Mouse (Mus musculus) small intestine, adult 2 months (tissue): Measurements from ENCODE around the gene Sdccag8. TPM values are rescaled to one million over a fixed set of nuclear protein-coding genes. Genes with fewer than 3 reads are reported as not detected.

Experiments
- H3K27ac ChIP-seq: fragments of 200-500 bp; 2 replicates; pipeline ENCODE4 v1.5.1; 2012; ENCODE audit warnings: low read depth, low read length, control low read depth, inconsistent platforms; ENCODE audit not compliant: insufficient read depth
- H3K27me3 ChIP-seq: fragments of 200-500 bp; 2 replicates; pipeline ENCODE4 v1.6.1; 2012; ENCODE audit warnings: mild to moderate bottlenecking, moderate library complexity, low read length, inconsistent platforms; ENCODE audit not compliant: control insufficient read depth, insufficient read depth
- H3K36me3 ChIP-seq: fragments of 200-500 bp; 2 replicates; pipeline ENCODE4 v1.6.1; 2012; ENCODE audit warnings: mild to moderate bottlenecking, low read length, control low read depth, inconsistent platforms; ENCODE audit not compliant: control insufficient read depth, insufficient read depth
- H3K4me1 ChIP-seq: fragments of 200-500 bp; 2 replicates; pipeline ENCODE4 v1.6.1; 2012; ENCODE audit warnings: low read length, inconsistent platforms, mixed read lengths; ENCODE audit not compliant: control insufficient read depth, insufficient read depth, insufficient read length
- H3K4me3 ChIP-seq: fragments of 200-500 bp; 2 replicates; pipeline ENCODE4 v1.5.1; 2012; ENCODE audit warnings: low read depth, mild to moderate bottlenecking, control low read depth, inconsistent platforms, low read length, moderate library complexity
- CTCF ChIP-seq: fragments of 200-500 bp; IDR thresholded peaks from 2 replicates; pipeline ENCODE4 v1.5.1; 2012; ENCODE audit warnings: low read depth, mild to moderate bottlenecking, control low read depth, inconsistent platforms, low read length, moderate library complexity, mixed read lengths; ENCODE audit not compliant: insufficient replicate concordance, insufficient read length; ENCODE audit errors: extremely low read depth
- POLR2A ChIP-seq: fragments of 200-500 bp; IDR thresholded peaks from 2 replicates; pipeline ENCODE4 v1.6.1; 2012; ENCODE audit warnings: low read depth, mild to moderate bottlenecking, control low read depth, inconsistent platforms, low read length, moderate library complexity
- WGBS: fragments of 180-500 bp; shearing (Covaris S2); methylation state at CpG from one replicate; pipeline ENCODE4 v1.1.7; 2018; 5-methylcytosine and 5-hydroxymethylcytosine counted together
- polyA plus RNA-seq: library from polyadenylated mRNA; depleted of rRNA; stranded (reverse); fragments of >200 nt; gene quantifications from 2 replicates; pipeline ENCODE4 v1.2.3, GENCODE M21; 2012

The Sdccag8 gene
- polyA plus RNA-seq, 1 experiment, result 5.1 TPM

GRCm38 (mm10) chr1:176970635-176971478 lies 156.4 kb downstream of the Sdccag8 start:
- H3K27me3 ChIP-seq, result no peaks in the 10 kb centered on the region
- H3K4me1 ChIP-seq, result peaks cover 2% of the 10 kb centered on the region; the same call in 1 of the 2 replicates
- no peak for TF ChIP-seq POLR2A
- no peak for TF ChIP-seq CTCF
- WGBS, result 77% methylated on average over 16 of the region's 16 CpGs
- H3K4me3 ChIP-seq, result no peak overlapping the region
- H3K27ac ChIP-seq, result no peak overlapping the region
- H3K36me3 ChIP-seq, result no peaks in the 10 kb centered on the region

- Histone ChIP-seq H3K27me3 (no peaks in the 10 kb centered on the region), H3K4me1 (peaks cover 2% of the 10 kb centered on the region; the same call in 1 of the 2 replicates), H3K27ac (no peak overlapping the region), H3K36me3 (no peaks in the 10 kb centered on the region), H3K4me3 (no peak overlapping the region)
- TF ChIP-seq CTCF, result no peak
- no peak for TF ChIP-seq POLR2A
- WGBS, result 86% methylated on average over 4 of the region's 4 CpGs
Measured at GRCm38 (mm10) chr1:176971479-176971797, 157.0 kb downstream of the Sdccag8 start.

GRCm38 (mm10) chr1:176973356-176974088 lies 159.1 kb downstream of the Sdccag8 start:
- H3K27me3 ChIP-seq, result no peaks in the 10 kb centered on the region
- H3K36me3 ChIP-seq, result no peaks in the 10 kb centered on the region
- H3K4me1 ChIP-seq, result no peaks in the 10 kb centered on the region
- H3K4me3 ChIP-seq, result no peak overlapping the region
- WGBS, result 85% methylated on average over 6 of the region's 6 CpGs
- TF ChIP-seq CTCF (no peak), POLR2A (no peak)
- no peak overlapping the region for H3K27ac ChIP-seq

- Histone ChIP-seq H3K36me3 (no peaks in the 10 kb centered on the region), H3K4me3 (no peak overlapping the region), H3K27ac (no peak overlapping the region), H3K4me1 (peaks cover 5% of the 10 kb centered on the region), H3K27me3 (no peaks in the 10 kb centered on the region)
- TF ChIP-seq CTCF, result no peak
Measured at GRCm38 (mm10) chr1:176979235-176979634, 164.8 kb downstream of the Sdccag8 start.

GRCm38 (mm10) chr1:176980140-176980539 lies 165.7 kb downstream of the Sdccag8 start:
- no peak overlapping the region for H3K27ac ChIP-seq
- WGBS, result 93% methylated on average over 5 of the region's 5 CpGs
- H3K4me1 ChIP-seq, result peaks cover 5% of the 10 kb centered on the region

GRCm38 (mm10) chr1:176980801-176981400 lies 166.4 kb downstream of the Sdccag8 start:
- Histone ChIP-seq H3K4me3 (no peak overlapping the region), H3K27ac (no peak overlapping the region), H3K4me1 (peaks cover 5% of the 10 kb centered on the region), H3K27me3 (no peaks in the 10 kb centered on the region), H3K36me3 (no peaks in the 10 kb centered on the region)
- WGBS, result 93% methylated on average over 10 of the region's 10 CpGs
- TF ChIP-seq POLR2A (no peak), CTCF (no peak)

More at GRCm38 (mm10) chr1:176980140-176980539, 165.7 kb downstream of the Sdccag8 start:
- no peak for TF ChIP-seq POLR2A
- no peak for TF ChIP-seq CTCF
- no peaks in the 10 kb centered on the region for H3K36me3 ChIP-seq
- no peak overlapping the region for H3K4me3 ChIP-seq
- no peaks in the 10 kb centered on the region for H3K27me3 ChIP-seq

GRCm38 (mm10) chr1:176981511-176981910 lies 167.1 kb downstream of the Sdccag8 start:
- H3K27me3 ChIP-seq, result no peaks in the 10 kb centered on the region
- no peak overlapping the region for H3K4me3 ChIP-seq
- WGBS, result 92% methylated on average over 2 of the region's 2 CpGs
- no peaks in the 10 kb centered on the region for H3K36me3 ChIP-seq
- peaks cover 5% of the 10 kb centered on the region for H3K4me1 ChIP-seq
- H3K27ac ChIP-seq, result no peak overlapping the region
- no peak for TF ChIP-seq POLR2A
- TF ChIP-seq CTCF, result no peak
